Mouse (Mus musculus) cerebellum, adult 11 months (tissue): Measurements from ENCODE around the gene Gm17535.
"Not testable (repeated sequence)": the region's sequence is repeated elsewhere in the genome, so short reads cannot be mapped to it uniquely, and the experiment has no call there.

Source experiments
- DNase-seq: peaks from one replicate; pipeline ENCODE4 v3.0.0; 2022

Gene Gm17535

GRCm38 (mm10) chr9:3024912-3025467 is 9.4 kb upstream of the Gm17535 start, which contains the start of gene Gm10717:
Gene Gm10717, plus strand, starts transcription at chr9:3025417.
- DNase-seq: not testable (repeated sequence)

DNA sequence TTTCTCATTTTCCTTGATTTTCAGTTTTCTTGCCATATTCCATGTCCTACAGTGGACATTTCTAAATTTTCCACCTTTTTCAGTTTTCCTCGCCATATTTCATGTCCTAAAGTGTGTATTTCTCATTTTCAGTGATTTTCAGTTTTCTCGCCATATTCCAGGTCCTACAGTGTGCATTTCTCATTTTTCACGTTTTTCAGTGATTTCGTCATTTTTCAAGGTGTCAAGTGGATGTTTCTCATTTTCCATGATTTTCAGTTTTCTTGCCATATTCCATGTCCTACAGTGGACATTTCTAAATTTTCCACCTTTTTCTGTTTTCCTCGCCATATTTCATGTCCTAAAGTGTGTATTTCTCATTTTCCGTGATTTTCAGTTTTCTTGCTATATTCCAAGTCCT is 8.7 kb upstream of the Gm17535 start:
- peak; percentile 16 for DNase-seq

- DNase-seq: not testable (repeated sequence)
Observed at GRCm38 (mm10) chr9:3026136-3026535, 8.3 kb upstream of the Gm17535 start.

GRCm38 (mm10) chr9:3026741-3027140 is 7.7 kb upstream of the Gm17535 start:
- DNase-seq: not testable (repeated sequence)

GRCm38 (mm10) chr9:3027200-3027599 is 7.2 kb upstream of the Gm17535 start:
- DNase-seq: not testable (repeated sequence)

- DNase-seq: not testable (repeated sequence)
Observed at GRCm38 (mm10) chr9:3029276-3030000, 5.0 kb upstream of the Gm17535 start.

DNA sequence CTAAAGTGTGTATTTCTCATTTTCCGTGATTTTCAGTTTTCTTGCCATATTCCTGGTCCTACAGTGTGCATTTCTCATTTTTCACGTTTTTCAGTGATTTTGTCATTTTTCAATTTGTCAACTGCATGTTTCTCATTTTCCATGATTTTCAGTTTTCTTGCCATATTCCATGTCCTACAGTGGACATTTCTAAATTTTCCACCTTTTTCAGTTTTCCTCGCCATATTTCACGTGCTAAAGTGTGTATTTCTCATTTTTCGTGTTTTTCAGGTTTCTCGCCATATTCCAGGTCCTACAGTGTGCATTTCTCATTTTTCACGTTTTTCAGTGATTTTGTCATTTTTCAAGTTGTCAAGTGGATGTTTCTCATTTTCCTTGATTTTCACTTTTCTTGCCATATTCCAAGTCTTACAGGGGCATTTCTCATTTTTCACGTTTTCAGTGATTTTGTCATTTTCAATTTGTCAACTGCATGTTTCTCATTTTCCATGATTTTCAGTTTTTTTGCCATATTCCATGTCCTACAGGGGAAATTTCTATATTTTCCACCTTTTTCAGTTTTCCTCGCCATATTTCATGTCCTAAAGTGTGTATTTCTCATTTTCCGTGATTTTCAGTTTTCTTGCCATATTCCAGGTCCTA is 3.6 kb upstream of the Gm17535 start:
- not testable (repeated sequence) for DNase-seq

DNA sequence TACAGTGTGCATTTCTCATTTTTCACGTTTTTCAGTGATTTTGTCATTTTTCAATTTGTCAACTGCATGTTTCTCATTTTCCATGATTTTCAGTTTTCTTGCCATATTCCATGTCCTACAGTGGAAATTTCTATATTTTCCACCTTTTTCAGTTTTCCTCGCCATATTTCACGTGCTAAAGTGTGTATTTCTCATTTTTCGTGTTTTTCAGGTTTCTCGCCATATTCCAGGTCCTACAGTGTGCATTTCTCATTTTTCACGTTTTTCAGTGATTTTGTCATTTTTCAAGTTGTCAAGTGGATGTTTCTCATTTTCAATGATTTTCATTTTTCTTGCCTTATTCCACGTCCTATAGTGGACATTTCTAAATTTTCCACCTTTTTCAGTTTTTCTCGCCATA is 2.2 kb downstream of the Gm17535 start, which contains the start of gene Gm10715:
Gene Gm10715 (plus strand): TSS at position 301 of the 400 bp plus-strand sequence.
- not testable (repeated sequence) for DNase-seq

- not testable (repeated sequence) for DNase-seq
Observed at GRCm38 (mm10) chr9:3038161-3038560, 3.8 kb downstream of the Gm17535 start.
